Mouse (Mus musculus): Measurements from ENCODE around the gene Shpk. TPM values are rescaled to one million over a fixed set of nuclear protein-coding genes. Genes with fewer than 3 reads are reported as not detected.

The Shpk gene
- polyA plus RNA-seq, 2 experiments = 1.5 to 2.0 TPM

GRCm38 (mm10) chr11:73222846-73223245 is 23.6 kb downstream of the Shpk start:
- WGBS (ENCODE audit: insufficient replicate concordance) = 25% methylated on average over 5 of the region's 5 CpGs
- no peaks in the 10 kb centered on the region for H3K36me3 ChIP-seq (replicated peaks; ENCODE audit: control insufficient read depth, insufficient read depth, low read depth)
- H3K27me3 ChIP-seq (ENCODE audit: control insufficient read depth, insufficient read depth, low read length) = no peaks in the 10 kb centered on the region
- no peak overlapping the region for H3K9ac ChIP-seq (replicated peaks)
- no peaks in the 10 kb centered on the region for H3K9me3 ChIP-seq (ENCODE audit: control insufficient read depth, low read length)
- TF ChIP-seq CTCF (IDR thresholded peaks at IDR 0.05; ENCODE audit: low read depth) (no peak), EP300 (IDR thresholded peaks at IDR 0.05; ENCODE audit: low read depth) (no peak)
- no peak overlapping the region for H3K27ac ChIP-seq
- H3K4me1 ChIP-seq (replicated peaks; ENCODE audit: control insufficient read depth in 2 of 2, insufficient read depth in 2 of 2, low read length in 1 of 2) = no peaks in the 10 kb centered on the region
- ATAC-seq (ENCODE audit: insufficient read depth) (no peak), DNase-seq (ENCODE audit: low read depth in 3 of 3, low spot score in 3 of 3) (no peak)
- H3K4me2 ChIP-seq (ENCODE audit: low read depth) = no peak overlapping the region
- no peak overlapping the region for H3K4me3 ChIP-seq (ENCODE audit: insufficient read depth in 1 of 2, low read depth in 2 of 2, low read length in 2 of 2)

DNA sequence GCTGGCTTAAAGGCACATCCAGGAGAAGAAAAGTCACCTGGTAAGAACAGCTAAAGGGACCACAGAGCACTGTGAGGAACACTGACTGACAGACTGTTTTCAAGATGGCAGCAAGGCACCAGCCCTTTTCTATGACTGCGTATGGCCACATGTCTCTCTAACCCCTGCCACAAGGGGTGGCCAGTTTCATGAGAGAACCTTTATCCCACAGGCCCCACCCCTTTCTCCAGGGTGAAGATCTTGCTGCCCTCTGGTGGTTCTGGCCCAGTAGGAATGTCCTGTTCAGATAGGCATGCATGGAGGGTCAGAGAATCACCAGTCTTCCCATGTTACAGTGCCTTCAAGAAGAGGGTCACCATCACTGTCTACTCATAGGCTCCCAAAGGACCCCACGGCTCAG is 24.7 kb downstream of the Shpk start:
- Histone ChIP-seq H3K9me3 (ENCODE audit: control insufficient read depth, low read length) (no peaks in the 10 kb centered on the region), H3K4me2 (ENCODE audit: low read depth) (no peak overlapping the region), H3K4me3 (ENCODE audit: insufficient read depth in 1 of 2, low read depth in 2 of 2, low read length in 2 of 2) (no peak overlapping the region), H3K4me1 (replicated peaks; ENCODE audit: control insufficient read depth in 2 of 2, insufficient read depth in 2 of 2, low read length in 1 of 2) (no peaks in the 10 kb centered on the region), H3K9ac (replicated peaks) (no peak overlapping the region), H3K36me3 (replicated peaks; ENCODE audit: control insufficient read depth, insufficient read depth, low read depth) (no peaks in the 10 kb centered on the region), H3K27me3 (ENCODE audit: control insufficient read depth, insufficient read depth, low read length) (no peaks in the 10 kb centered on the region), H3K27ac (no peak overlapping the region)
- ATAC-seq (ENCODE audit: insufficient read depth) (no peak), DNase-seq (ENCODE audit: low read depth in 3 of 3, low spot score in 3 of 3) (peak in 1 of 3 experiments; percentile 15)
- TF ChIP-seq EP300 (IDR thresholded peaks at IDR 0.05; ENCODE audit: low read depth) (no peak), CTCF (IDR thresholded peaks at IDR 0.05; ENCODE audit: low read depth) (peak; percentile 62)
- WGBS (ENCODE audit: insufficient replicate concordance) = 50% methylated on average over 2 of the region's 2 CpGs

DNA sequence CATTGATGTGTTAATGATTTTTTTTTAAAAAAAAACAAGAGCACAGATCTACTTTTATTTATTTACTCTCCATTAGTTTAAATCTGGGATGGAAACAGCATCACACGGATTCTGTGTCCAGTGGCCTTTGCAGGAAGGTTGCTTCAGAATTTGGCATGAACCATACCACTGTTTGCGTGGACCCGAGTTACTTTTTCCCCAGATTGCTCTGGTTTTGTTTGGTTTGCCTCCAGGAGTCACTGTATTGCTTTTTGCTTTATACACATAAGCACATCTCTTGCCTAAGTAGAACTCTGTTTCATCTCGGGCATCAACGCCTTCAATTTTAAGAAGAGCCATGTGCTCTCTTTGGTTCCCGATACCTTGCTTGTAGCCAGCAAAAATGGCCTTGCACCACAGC is 26.6 kb downstream of the Shpk start:
- Histone ChIP-seq H3K27me3 (ENCODE audit: control insufficient read depth, insufficient read depth, low read length) (no peaks in the 10 kb centered on the region), H3K4me1 (replicated peaks; ENCODE audit: control insufficient read depth in 2 of 2, insufficient read depth in 2 of 2, low read length in 1 of 2) (no peaks in the 10 kb centered on the region), H3K9me3 (ENCODE audit: control insufficient read depth, low read length) (no peaks in the 10 kb centered on the region), H3K4me2 (ENCODE audit: low read depth) (no peak overlapping the region), H3K27ac (no peak overlapping the region), H3K4me3 (ENCODE audit: insufficient read depth in 1 of 2, low read depth in 2 of 2, low read length in 2 of 2) (no peak overlapping the region), H3K36me3 (replicated peaks; ENCODE audit: control insufficient read depth, insufficient read depth, low read depth) (no peaks in the 10 kb centered on the region), H3K9ac (replicated peaks) (no peak overlapping the region)
- ATAC-seq (ENCODE audit: insufficient read depth) (no peak), DNase-seq (ENCODE audit: low read depth in 3 of 3, low spot score in 3 of 3) (no peak)
- 68% methylated on average over 6 of the region's 6 CpGs for WGBS (ENCODE audit: insufficient replicate concordance)
- TF ChIP-seq EP300 (IDR thresholded peaks at IDR 0.05; ENCODE audit: low read depth) (no peak), CTCF (IDR thresholded peaks at IDR 0.05; ENCODE audit: low read depth) (no peak)

- no peak for ATAC-seq (ENCODE audit: insufficient read depth)
- 53% methylated on average over 5 of the region's 5 CpGs for WGBS (ENCODE audit: insufficient replicate concordance)
Observed at GRCm38 (mm10) chr11:73228881-73229280, 29.6 kb downstream of the Shpk start.

DNA sequence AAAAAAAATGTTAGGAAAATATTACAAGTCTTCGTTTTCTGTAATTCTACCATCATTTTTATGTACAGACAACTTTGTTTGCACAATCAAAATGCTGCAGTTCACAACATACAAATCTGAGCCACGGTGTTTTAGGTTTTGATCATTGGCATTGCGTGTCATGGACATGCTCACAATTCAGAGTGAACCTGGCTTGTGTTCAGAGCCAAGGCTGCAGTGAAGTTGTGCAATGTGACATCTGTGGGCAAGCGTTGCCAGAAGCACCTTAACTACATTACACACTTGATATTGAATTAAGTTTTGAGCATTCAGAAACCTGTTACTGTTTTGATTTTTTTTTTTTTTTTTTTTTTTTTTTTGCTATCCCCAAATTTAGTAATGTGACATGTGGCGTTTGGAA is 30.8 kb downstream of the Shpk start:
- Histone ChIP-seq H3K4me3 (ENCODE audit: insufficient read depth in 1 of 2, low read depth in 2 of 2, low read length in 2 of 2) (no peak overlapping the region), H3K9ac (replicated peaks) (no peak overlapping the region), H3K4me2 (ENCODE audit: low read depth) (no peak overlapping the region), H3K27ac (no peak overlapping the region), H3K36me3 (replicated peaks; ENCODE audit: control insufficient read depth, insufficient read depth, low read depth) (no peaks in the 10 kb centered on the region), H3K4me1 (replicated peaks; ENCODE audit: control insufficient read depth in 2 of 2, insufficient read depth in 2 of 2, low read length in 1 of 2) (no peaks in the 10 kb centered on the region), H3K27me3 (ENCODE audit: control insufficient read depth, insufficient read depth, low read length) (no peaks in the 10 kb centered on the region), H3K9me3 (ENCODE audit: control insufficient read depth, low read length) (no peaks in the 10 kb centered on the region)
- TF ChIP-seq CTCF (IDR thresholded peaks at IDR 0.05; ENCODE audit: low read depth) (no peak), EP300 (IDR thresholded peaks at IDR 0.05; ENCODE audit: low read depth) (no peak)
- ATAC-seq (ENCODE audit: insufficient read depth) = no peak
- DNase-seq (ENCODE audit: low read depth in 3 of 3, low spot score in 3 of 3) = no peak
- WGBS (ENCODE audit: insufficient replicate concordance) = 58% methylated on average over 5 of the region's 5 CpGs

More at GRCm38 (mm10) chr11:73228881-73229280, 29.6 kb downstream of the Shpk start:
- DNase-seq (ENCODE audit: low read depth in 3 of 3, low spot score in 3 of 3) = no peak
- H3K4me1 ChIP-seq (replicated peaks; ENCODE audit: control insufficient read depth in 2 of 2, insufficient read depth in 2 of 2, low read length in 1 of 2) = no peaks in the 10 kb centered on the region
- no peak overlapping the region for H3K9ac ChIP-seq (replicated peaks)
- H3K4me2 ChIP-seq (ENCODE audit: low read depth) = no peak overlapping the region
- H3K36me3 ChIP-seq (replicated peaks; ENCODE audit: control insufficient read depth, insufficient read depth, low read depth) = no peaks in the 10 kb centered on the region
- no peak overlapping the region for H3K27ac ChIP-seq
- no peak overlapping the region for H3K4me3 ChIP-seq (ENCODE audit: insufficient read depth in 1 of 2, low read depth in 2 of 2, low read length in 2 of 2)
- TF ChIP-seq EP300 (IDR thresholded peaks at IDR 0.05; ENCODE audit: low read depth) (no peak), CTCF (IDR thresholded peaks at IDR 0.05; ENCODE audit: low read depth) (no peak)
- no peaks in the 10 kb centered on the region for H3K27me3 ChIP-seq (ENCODE audit: control insufficient read depth, insufficient read depth, low read length)
- H3K9me3 ChIP-seq (ENCODE audit: control insufficient read depth, low read length) = no peaks in the 10 kb centered on the region

Data from liver, embryonic 14.5 days (tissue).